Comparison of ENCODE assay signal across 8 mouse cellular contexts in the genomic region with DNA sequence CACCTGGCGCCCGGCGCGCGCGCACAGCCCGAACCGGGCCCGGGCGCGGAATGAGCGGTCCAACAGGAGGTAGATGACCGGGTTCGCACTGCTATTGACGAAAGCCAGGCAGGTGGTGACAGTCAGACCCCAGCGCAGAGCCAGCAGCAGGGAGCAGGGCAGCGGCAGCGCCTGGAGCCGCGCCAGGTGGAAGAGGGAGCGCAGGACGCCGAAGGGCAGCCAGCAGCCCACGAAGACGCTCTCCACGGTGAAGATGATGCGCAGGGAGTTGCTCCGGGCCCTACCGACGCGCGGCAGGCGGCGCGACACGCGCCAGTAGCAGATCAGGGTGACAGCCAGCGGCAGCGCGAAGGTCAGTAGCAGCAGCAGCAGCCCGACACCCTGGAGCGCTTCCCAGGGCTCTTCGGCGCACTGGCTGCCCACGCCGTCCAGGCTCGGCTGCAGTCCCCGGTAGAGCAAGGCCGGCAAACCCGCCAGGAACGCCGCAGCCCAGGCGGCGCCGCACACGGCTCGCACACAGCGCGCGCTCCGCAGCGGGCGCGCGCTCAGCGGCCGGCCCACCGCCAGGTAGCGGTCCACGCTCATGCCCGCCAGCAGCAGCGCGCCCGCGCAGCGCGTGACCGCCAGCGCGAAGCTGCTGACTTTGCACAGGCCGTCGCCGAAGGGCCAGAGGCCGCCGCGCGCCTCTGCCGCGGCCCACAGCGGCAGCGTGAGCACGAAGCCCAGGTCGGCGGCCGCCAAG. TPM values are rescaled to one million over a fixed set of nuclear protein-coding genes. Genes with fewer than 3 reads are reported as not detected.
DNase-seq lines count a peak whose midpoint lies in the region; ATAC-seq and TF ChIP-seq lines count a peak whose summit lies in the region.

No protein-coding gene starts in this region.

- no peaks in the 10 kb centered on the region for H3K9me3 ChIP-seq in hindbrain, embryonic 10.5 days
- H3K9me3 ChIP-seq in lung, postnatal 0 days (ENCODE audit: low read length): no peaks in the 10 kb centered on the region

- peak overlapping the region; percentile 93 for H3K4me2 ChIP-seq in lung, postnatal 0 days (replicated peaks; ENCODE audit: low read depth, low read length)

- TF ChIP-seq CTCF in Patski (IDR thresholded peaks at IDR 0.05): no peak
- no peak; the same call in 1 of the 2 replicates for TF ChIP-seq CTCF in lung, postnatal 0 days (IDR thresholded peaks at IDR 0.05)

- in situ Hi-C loops in Patski (cut with MboI; ENCODE audit: low pct_unique_long_range_greater_than_20kb): loop anchor here (5.0 kb wide), 1 partner anchor 88 kb away; no protein-coding TSS in a partner anchor

- peak overlapping the region; percentile 42 for H3K27ac ChIP-seq in hindbrain, embryonic 10.5 days
- no peak overlapping the region for H3K27ac ChIP-seq in lung, postnatal 0 days (ENCODE audit: low read length)

- peak overlapping the region; percentile 62 for H3K4me3 ChIP-seq in hindbrain, embryonic 10.5 days
- peak overlapping the region; percentile 47 for H3K4me3 ChIP-seq in lung, postnatal 0 days (ENCODE audit: low read depth, low read length)

- H3K27me3 ChIP-seq in Patski: peaks cover 21% of the 10 kb centered on the region
- peaks cover 81% of the 10 kb centered on the region for H3K27me3 ChIP-seq in hindbrain, embryonic 10.5 days (ENCODE audit: insufficient read depth, poor library complexity, severe bottlenecking)
- H3K27me3 ChIP-seq in lung, postnatal 0 days (replicated peaks; ENCODE audit: insufficient read depth, low read length): peaks cover 34% of the 10 kb centered on the region

- POLR2A ChIA-PET in Patski (lab: Charles Lee): no interaction called here

- ATAC-seq in Patski: peak; percentile 36
- ATAC-seq in lung, postnatal 0 days: peak; percentile 73

- TF ChIP-seq EP300 in lung, postnatal 0 days (IDR thresholded peaks at IDR 0.05): no peak

- H3K36me3 ChIP-seq in hindbrain, embryonic 10.5 days: no peaks in the 10 kb centered on the region
- H3K36me3 ChIP-seq in lung, postnatal 0 days (ENCODE audit: insufficient read depth, low read length): no peaks in the 10 kb centered on the region

- CTCF ChIA-PET in Patski (lab: Charles Lee): no interaction called here

- H3K4me1 ChIP-seq in hindbrain, embryonic 10.5 days (replicated peaks): peaks cover 44% of the 10 kb centered on the region
- peaks cover 10% of the 10 kb centered on the region for H3K4me1 ChIP-seq in lung, postnatal 0 days (ENCODE audit: insufficient read depth, low read depth, low read length)

- under 1% methylated on average over 95 of the region's 95 CpGs for WGBS in hindbrain, embryonic 10.5 days
- WGBS in lung, postnatal 0 days: under 1% methylated on average over 81 of the region's 95 CpGs

- no peak overlapping the region for H3K9ac ChIP-seq in lung, postnatal 0 days (replicated peaks; ENCODE audit: low read depth)

- no peak for DNase-seq in Patski (ENCODE audit: low read depth, low spot score)
- peak; percentile 88 for DNase-seq in cerebellum, adult 9-10 months
- DNase-seq in frontal cortex, postnatal 10 days (ENCODE audit: low spot score in 2 of 2): peak; percentile 25 to 59
- DNase-seq in hindbrain, embryonic 10.5 days (ENCODE audit: low spot score): peak; percentile 58
- DNase-seq in layer of hippocampus, postnatal 14 days (ENCODE audit: low spot score in 2 of 2): peak; percentile 71 to 73
- DNase-seq in lung, postnatal 0 days (ENCODE audit: low spot score): peak; percentile 47
- peak; percentile 77 for DNase-seq in right cerebral cortex, adult 18-20 months
- DNase-seq in spleen, postnatal 4 days (ENCODE audit: low spot score in 2 of 2): no peak

RNA-seq across cellular contexts. Expression of a gene that starts 0.6 kb away (rescaled TPM):
- not detected for polyA plus RNA-seq in Patski (2021)
- polyA plus RNA-seq in hindbrain, embryonic 10.5 days (2016; fragmentation: Nextera tagmentation; extraction: Ambion mirVana): not detected in 2 replicates
- total RNA-seq in layer of hippocampus, postnatal 14 days (2021): 1 to 10 TPM; 8.0 to 9.1 TPM
- not detected in 2 replicates for polyA plus RNA-seq in lung, postnatal 0 days (2015; fragmentation: Nextera tagmentation; extraction: Ambion mirVana)

RNA-seq across cellular contexts. Expression of a gene that starts 26.0 kb away (rescaled TPM):
- polyA plus RNA-seq in Patski (2021): 21.6 TPM
- polyA plus RNA-seq in hindbrain, embryonic 10.5 days (2016; fragmentation: Nextera tagmentation; extraction: Ambion mirVana): 19.8 and 25.6 TPM in 2 replicates
- total RNA-seq in layer of hippocampus, postnatal 14 days (2021): 1 to 10 TPM; 7.8 to 8.2 TPM
- 8.6 and 10.6 TPM in 2 replicates for polyA plus RNA-seq in lung, postnatal 0 days (2015; fragmentation: Nextera tagmentation; extraction: Ambion mirVana)

RNA-seq across cellular contexts. Expression of a gene that starts 47.4 kb away (rescaled TPM):
- 0.91 TPM for polyA plus RNA-seq in Patski (2021)
- 0.40 and 0.47 TPM in 2 replicates for polyA plus RNA-seq in hindbrain, embryonic 10.5 days (2016; fragmentation: Nextera tagmentation; extraction: Ambion mirVana)
- total RNA-seq in layer of hippocampus, postnatal 14 days (2021): 1 to 10 TPM; 3.6 to 5.0 TPM
- 0.18 TPM in 1 of 2 replicates, not detected in the other for polyA plus RNA-seq in lung, postnatal 0 days (2015; fragmentation: Nextera tagmentation; extraction: Ambion mirVana)

Comparison
In these comparisons a context has a peak if more than half of its experiments do, and no peak if none do; other contexts are left out.
1. DNase-seq: peak in cerebellum, adult 9-10 months (single experiment), frontal cortex, postnatal 10 days (2 of 2), hindbrain, embryonic 10.5 days (single experiment), layer of hippocampus, postnatal 14 days (2 of 2), lung, postnatal 0 days (single experiment) and right cerebral cortex, adult 18-20 months (single experiment); none in Patski (single experiment) and spleen, postnatal 4 days (0 of 2).